Mouse (Mus musculus) lung, postnatal 0 days (tissue): ENCODE results near the gene Hoxd8. TPM values are rescaled to one million over a fixed set of nuclear protein-coding genes. Genes with fewer than 3 reads are reported as not detected.

Experiments
- ATAC-seq: fragments of 200-750 bp; cut with Nextera tagmentation; 2 replicates; pipeline ENCODE4 v1.8.0; 2017; ENCODE audit warnings: moderate library complexity
- DNase-seq: peaks from one replicate; pipeline ENCODE4 v3.0.0-alpha.2; 2016; ENCODE audit warnings: low spot score
- H3K27ac ChIP-seq: fragments of 300-500 bp; sonication (generic); 2 replicates; pipeline ENCODE4 v1.5.1; 2014; ENCODE audit warnings: antibody characterized with exemption, mild to moderate bottlenecking, low read length, mixed read lengths
- H3K27me3 ChIP-seq: fragments of 300-500 bp; sonication (generic); replicated peaks from 2 replicates; pipeline ENCODE4 v1.6.1; 2014; ENCODE audit warnings: low read length, mixed read lengths; ENCODE audit not compliant: insufficient read depth
- H3K36me3 ChIP-seq: fragments of 300-500 bp; sonication (generic); 2 replicates; pipeline ENCODE4 v1.6.1; 2014; ENCODE audit warnings: low read length, mixed read lengths; ENCODE audit not compliant: insufficient read depth
- H3K4me1 ChIP-seq: fragments of 300-500 bp; sonication (generic); 2 replicates; pipeline ENCODE4 v1.6.1; 2014; ENCODE audit warnings: antibody characterized with exemption, low read depth, low read length, mixed read lengths; ENCODE audit not compliant: insufficient read depth
- H3K4me2 ChIP-seq: fragments of 300-500 bp; sonication (generic); replicated peaks from 2 replicates; pipeline ENCODE4 v1.6.1; 2014; ENCODE audit warnings: low read depth, mild to moderate bottlenecking, low read length, moderate library complexity, mixed read lengths
- H3K4me3 ChIP-seq: fragments of 300-500 bp; sonication (generic); 2 replicates; pipeline ENCODE4 v1.5.1; 2014; ENCODE audit warnings: low read depth, low read length
- H3K9ac ChIP-seq: fragments of 300-500 bp; sonication (generic); replicated peaks from 2 replicates; pipeline ENCODE4 v1.6.1; 2014; ENCODE audit warnings: low read depth, mild to moderate bottlenecking
- H3K9me3 ChIP-seq: fragments of 300-500 bp; sonication (generic); 2 replicates; pipeline ENCODE4 v1.6.1; 2016; ENCODE audit warnings: low read length, mixed read lengths
- CTCF ChIP-seq: IDR thresholded peaks from 2 replicates; pipeline ENCODE4 v1.5.1; 2016; ENCODE audit warnings: antibody characterized with exemption, mild to moderate bottlenecking
- EP300 ChIP-seq: IDR thresholded peaks from 2 replicates; pipeline ENCODE4 v1.6.1; 2016; ENCODE audit warnings: antibody characterized with exemption, mild to moderate bottlenecking, control low read depth
- WGBS: fragments of 180-500 bp; shearing (Covaris S2); extraction: QIAGEN DNeasy Blood & Tissue Kit; methylation state at CpG from one replicate; pipeline ENCODE4 v1.1.7; 2014; 5-methylcytosine and 5-hydroxymethylcytosine counted together
- polyA plus RNA-seq: library from polyadenylated mRNA; unstranded; fragments of >200 nt; fragmentation: Nextera tagmentation; extraction: Ambion mirVana; gene quantifications from 2 replicates; pipeline ENCODE4 v1.2.1, GENCODE M21; 2015

Gene Hoxd8
- polyA plus RNA-seq, 1 experiment from 2014 or later, result 0.44 TPM

DNA sequence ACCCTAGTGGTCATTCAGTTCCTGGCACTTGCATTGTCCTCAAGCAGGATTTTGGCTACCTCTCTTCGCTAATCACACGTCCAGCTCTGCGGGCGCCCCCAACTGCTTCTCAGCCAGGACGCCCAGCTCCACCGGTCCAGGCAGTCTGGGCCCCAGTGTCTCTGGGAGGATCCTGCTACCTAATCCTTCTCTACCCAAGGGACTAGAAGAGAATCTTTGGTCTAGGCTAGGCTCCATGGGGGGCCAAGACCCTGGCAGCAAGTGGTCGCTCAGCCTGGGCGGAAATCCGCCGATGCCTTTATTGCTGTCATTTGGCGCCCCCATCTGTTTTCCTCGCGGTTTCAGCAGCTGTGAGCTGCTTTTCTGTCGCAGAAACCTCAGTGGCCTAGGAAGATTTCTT is 42.7 kb upstream of the Hoxd8 start:
- Histone ChIP-seq H3K27me3 (peaks cover 83% of the 10 kb centered on the region), H3K4me2 (no peak overlapping the region), H3K27ac (no peak overlapping the region), H3K4me1 (0 out of 2 replicates have a peak, but pooled peaks cover 6% of the 10 kb centered on the region), H3K4me3 (no peak overlapping the region), H3K9ac (no peak overlapping the region), H3K9me3 (no peaks in the 10 kb centered on the region), H3K36me3 (no peaks in the 10 kb centered on the region)
- DNase-seq, result peak; percentile 50
- WGBS, result 2% methylated on average over 14 of the region's 14 CpGs
- no peak for TF ChIP-seq EP300
- TF ChIP-seq CTCF, result peak; percentile 59
- ATAC-seq, result no peak

GRCm38 (mm10) chr2:74663291-74663925 is 41.0 kb upstream of the Hoxd8 start:
- H3K9me3 ChIP-seq, result no peaks in the 10 kb centered on the region
- H3K27ac ChIP-seq, result no peak overlapping the region
- no peak for TF ChIP-seq EP300
- TF ChIP-seq CTCF, result peak; percentile 79
- no peaks in the 10 kb centered on the region; the same call in 1 of the 2 replicates for H3K4me1 ChIP-seq
- ATAC-seq (no peak), DNase-seq (peak; percentile 58)
- no peak overlapping the region for H3K9ac ChIP-seq
- no peak overlapping the region for H3K4me3 ChIP-seq
- no peaks in the 10 kb centered on the region for H3K36me3 ChIP-seq
- WGBS, result 4% methylated on average over 18 of the region's 18 CpGs
- H3K27me3 ChIP-seq, result peaks cover 86% of the 10 kb centered on the region
- no peak overlapping the region for H3K4me2 ChIP-seq

- DNase-seq, result no peak
- no peak overlapping the region for H3K9ac ChIP-seq
- no peak overlapping the region for H3K4me2 ChIP-seq
- no peak for ATAC-seq
- H3K4me3 ChIP-seq, result no peak overlapping the region
- H3K27ac ChIP-seq, result no peak overlapping the region
- TF ChIP-seq EP300 (no peak), CTCF (no peak)
- H3K27me3 ChIP-seq, result peaks cover 87% of the 10 kb centered on the region
- H3K9me3 ChIP-seq, result no peaks in the 10 kb centered on the region
- H3K36me3 ChIP-seq, result no peaks in the 10 kb centered on the region
- 5% methylated on average over 7 of the region's 7 CpGs for WGBS
- H3K4me1 ChIP-seq, result no peaks in the 10 kb centered on the region; the same call in 1 of the 2 replicates
These were observed 38.0 kb upstream of the Hoxd8 start for GRCm38 (mm10) chr2:74666411-74666810.

GRCm38 (mm10) chr2:74667191-74667841 is 37.1 kb upstream of the Hoxd8 start:
- no peaks in the 10 kb centered on the region for H3K9me3 ChIP-seq
- H3K4me3 ChIP-seq, result no peak overlapping the region
- no peak overlapping the region for H3K4me2 ChIP-seq
- 5% methylated on average over 35 of the region's 36 CpGs for WGBS
- no peaks in the 10 kb centered on the region for H3K36me3 ChIP-seq
- no peak overlapping the region for H3K27ac ChIP-seq
- no peaks in the 10 kb centered on the region; the same call in 1 of the 2 replicates for H3K4me1 ChIP-seq
- ATAC-seq (no peak), DNase-seq (no peak)
- no peak for TF ChIP-seq EP300
- TF ChIP-seq CTCF, result no peak
- peaks cover 88% of the 10 kb centered on the region for H3K27me3 ChIP-seq
- no peak overlapping the region for H3K9ac ChIP-seq

GRCm38 (mm10) chr2:74667842-74668357 is 36.5 kb upstream of the Hoxd8 start, which contains the start of gene Hoxd13:
TSS of gene Hoxd13 (plus strand) at chr2:74668310.
- no peaks in the 10 kb centered on the region for H3K36me3 ChIP-seq
- no peaks in the 10 kb centered on the region for H3K9me3 ChIP-seq
- H3K9ac ChIP-seq, result no peak within 1 kb of the TSS
- no peak for TF ChIP-seq EP300
- no peak for TF ChIP-seq CTCF
- no peak within 1 kb of the TSS for H3K27ac ChIP-seq
- peak within 1 kb of the TSS; percentile 35 for H3K4me3 ChIP-seq
- DNase-seq (no peak), ATAC-seq (peak; percentile 44; the same call in 1 of the 2 replicates)
- H3K4me2 ChIP-seq, result peak within 1 kb of the TSS; percentile 73
- peaks cover 88% of the 10 kb centered on the region for H3K27me3 ChIP-seq
- 0% methylated on average over 19 of the region's 51 CpGs for WGBS
- H3K4me1 ChIP-seq, result peaks cover 3% of the 10 kb centered on the region
